Mouse (Mus musculus) spleen, adult 18-20 months (tissue): ENCODE results near the gene Lama4.

Experiments
- DNase-seq, 2 experiments: peaks; one replicate each; pipeline ENCODE4 v3.0.0; 2022; ENCODE audit warnings: mixed read lengths in 2 of 2

The Lama4 gene

GRCm38 (mm10) chr10:39065449-39065848 lies 100.1 kb downstream of the Lama4 start:
- no peak for DNase-seq

- no peak for DNase-seq
Measured at GRCm38 (mm10) chr10:39066061-39066460, 100.7 kb downstream of the Lama4 start.

GRCm38 (mm10) chr10:39066962-39067361 lies 101.6 kb downstream of the Lama4 start:
- peak; percentile 8 to 61 for DNase-seq

- DNase-seq = no peak
Measured at GRCm38 (mm10) chr10:39072048-39072447, 106.7 kb downstream of the Lama4 start.

- DNase-seq = no peak
Measured at GRCm38 (mm10) chr10:39096981-39097380, 131.7 kb downstream of the Lama4 start.

- DNase-seq = no peak
Measured at GRCm38 (mm10) chr10:39098746-39099145, 133.4 kb downstream of the Lama4 start.

- DNase-seq = no peak
Measured at GRCm38 (mm10) chr10:39104803-39105449, 139.6 kb downstream of the Lama4 start.

- DNase-seq = no peak
Measured at GRCm38 (mm10) chr10:39106413-39106812, 141.1 kb downstream of the Lama4 start.

GRCm38 (mm10) chr10:39106935-39107334 lies 141.6 kb downstream of the Lama4 start:
- no peak for DNase-seq

GRCm38 (mm10) chr10:39108837-39109488 lies 143.6 kb downstream of the Lama4 start:
- DNase-seq = no peak

GRCm38 (mm10) chr10:39109489-39109874 lies 144.2 kb downstream of the Lama4 start:
- no peak for DNase-seq

- DNase-seq = no peak
Measured at GRCm38 (mm10) chr10:39121412-39121811, 156.1 kb downstream of the Lama4 start.

GRCm38 (mm10) chr10:39133462-39134310 lies 168.4 kb downstream of the Lama4 start, which contains the start of the genes Fam229b and Tube1:
Gene Fam229b (minus strand): TSS chr10:39133914.
Gene Tube1 (plus strand): TSS chr10:39133976.
- peak; percentile 74 to 75 for DNase-seq

GRCm38 (mm10) chr10:39137766-39138165 lies 172.5 kb downstream of the Lama4 start:
- no peak for DNase-seq

GRCm38 (mm10) chr10:39138761-39139160 lies 173.4 kb downstream of the Lama4 start:
- DNase-seq = no peak

- no peak for DNase-seq
Measured at GRCm38 (mm10) chr10:39140843-39141242, 175.5 kb downstream of the Lama4 start.

GRCm38 (mm10) chr10:39141401-39141800 lies 176.1 kb downstream of the Lama4 start:
- no peak for DNase-seq

GRCm38 (mm10) chr10:39142216-39142615 lies 176.9 kb downstream of the Lama4 start:
- no peak for DNase-seq

GRCm38 (mm10) chr10:39156719-39157118 lies 191.4 kb downstream of the Lama4 start:
- DNase-seq = no peak

- no peak for DNase-seq
Measured at GRCm38 (mm10) chr10:39157321-39157720, 192.0 kb downstream of the Lama4 start.

GRCm38 (mm10) chr10:39158306-39158705 lies 193.0 kb downstream of the Lama4 start:
- DNase-seq = no peak
